Mouse (Mus musculus): ENCODE data around the gene Sst. TPM values are rescaled to one million over a fixed set of nuclear protein-coding genes. Genes with fewer than 3 reads are reported as not detected.
"Not testable (repeated sequence)": the region's sequence is repeated elsewhere in the genome, so short reads cannot be mapped to it uniquely, and the experiment has no call there.

Sst gene
- not detected for total RNA-seq (2021)
- long read RNA-seq, experiment 1, result 0 reads
- long read RNA-seq, experiment 2, result 0 reads

- no peak for DNase-seq (ENCODE audit: low spot score in 2 of 2)
Observed at GRCm38 (mm10) chr16:23890636-23891035, at the start of gene Sst. Gene Sst, minus strand, starts transcription at chr16:23890958.

DNA sequence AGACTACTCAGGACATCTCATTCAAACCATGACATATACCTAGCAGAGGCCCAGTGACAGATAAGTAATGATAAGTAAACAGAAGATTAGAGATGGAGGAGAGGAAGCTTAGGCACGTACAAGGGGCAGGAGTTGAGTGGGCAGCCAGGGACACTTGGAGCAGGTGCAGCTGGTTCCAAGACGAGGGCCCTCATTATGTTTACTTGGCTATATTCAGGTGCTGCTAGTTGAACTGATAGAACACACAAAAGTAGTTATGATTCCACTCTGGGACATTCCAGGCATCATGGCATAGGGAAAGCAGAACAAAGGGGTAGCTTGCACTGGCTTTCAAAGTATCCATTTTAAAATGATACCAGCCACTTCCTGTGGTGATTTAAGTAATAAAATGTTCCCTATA is 43.6 kb upstream of the Sst start:
- DNase-seq (ENCODE audit: low spot score in 2 of 2), result no peak

DNA sequence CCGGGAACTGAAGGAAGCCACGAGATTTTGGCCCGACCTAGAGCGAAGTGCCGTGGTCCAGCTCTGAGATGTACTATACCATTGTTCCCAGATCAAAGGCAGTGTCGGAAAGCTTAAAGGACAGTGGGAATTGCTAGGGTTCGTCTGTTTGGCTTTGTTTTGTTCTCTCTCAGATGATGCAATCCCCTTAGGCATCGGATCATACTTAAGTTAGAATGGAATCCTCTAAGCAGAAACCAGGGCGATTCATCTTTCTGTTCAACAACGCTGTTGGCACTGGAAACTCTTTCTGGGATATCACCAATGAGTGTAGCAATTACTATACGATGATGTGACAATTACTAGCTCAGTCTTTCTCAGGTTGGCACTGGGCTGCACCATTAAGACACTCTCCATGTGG is 41.5 kb upstream of the Sst start, which contains the start of gene Rtp2:
Gene Rtp2 (minus strand): TSS at position 101 of the 400 bp plus-strand sequence.
- no peak for DNase-seq (ENCODE audit: low spot score in 2 of 2)

GRCm38 (mm10) chr16:23931275-23931674 is 40.5 kb upstream of the Sst start:
- DNase-seq (ENCODE audit: low spot score in 2 of 2), result no peak

DNA sequence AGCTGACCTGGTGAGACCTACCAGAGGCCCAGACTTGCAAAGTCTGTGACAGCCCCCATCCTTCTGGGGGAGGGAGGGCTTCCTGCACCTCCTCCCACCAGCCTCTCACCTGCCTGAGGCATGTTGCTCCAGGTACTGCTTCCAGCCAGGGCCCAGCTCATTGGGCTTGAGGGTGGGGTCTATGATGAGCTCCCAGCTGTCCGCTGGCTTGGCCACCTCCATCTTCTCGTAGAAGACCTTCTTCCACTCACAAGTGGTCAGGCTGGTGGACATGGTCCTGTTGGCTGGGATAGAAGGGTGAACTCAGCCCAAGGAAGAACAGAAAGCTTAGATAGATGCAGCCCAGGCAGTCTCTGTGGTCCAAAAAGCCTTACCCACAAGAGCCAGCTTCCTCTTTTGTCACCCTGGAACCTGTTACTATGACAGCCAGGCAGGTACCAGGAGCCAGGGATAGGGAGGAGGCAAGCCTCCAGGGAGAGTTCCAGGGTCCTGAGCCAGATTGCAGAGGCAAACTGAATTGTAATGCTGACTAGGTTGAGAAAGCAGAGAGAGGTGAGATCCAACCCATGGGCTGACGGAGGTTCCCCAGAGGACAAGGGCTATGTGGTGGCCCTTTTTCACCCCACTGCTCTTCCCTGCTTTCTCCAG is 39.8 kb upstream of the Sst start:
- no peak for DNase-seq (ENCODE audit: low spot score in 2 of 2)

GRCm38 (mm10) chr16:23927301-23928114 is 36.8 kb upstream of the Sst start:
- no peak for DNase-seq (ENCODE audit: low spot score in 2 of 2)

GRCm38 (mm10) chr16:23922906-23923305 is 32.1 kb upstream of the Sst start:
- DNase-seq (ENCODE audit: low spot score in 2 of 2), result no peak

DNA sequence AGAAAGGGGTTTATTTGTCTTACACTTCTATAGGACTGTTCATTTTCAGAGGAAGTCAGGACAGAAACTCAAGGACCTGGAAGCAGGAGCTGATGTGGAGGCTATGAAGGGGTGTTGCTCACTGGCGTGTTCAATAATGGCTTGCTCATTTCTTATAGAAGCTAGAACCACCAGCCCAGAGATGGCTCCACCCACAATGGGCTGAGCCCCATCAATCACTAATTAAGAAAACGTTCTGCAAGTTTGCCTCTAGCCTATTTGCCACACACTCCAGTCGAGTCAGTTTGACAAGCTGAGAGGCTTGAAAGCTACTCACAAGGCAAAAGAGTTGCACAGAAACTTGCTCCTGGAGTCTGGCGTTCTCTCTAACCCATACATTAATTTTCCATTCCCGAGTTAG is 30.9 kb upstream of the Sst start:
- DNase-seq (ENCODE audit: low spot score in 2 of 2), result no peak

DNA sequence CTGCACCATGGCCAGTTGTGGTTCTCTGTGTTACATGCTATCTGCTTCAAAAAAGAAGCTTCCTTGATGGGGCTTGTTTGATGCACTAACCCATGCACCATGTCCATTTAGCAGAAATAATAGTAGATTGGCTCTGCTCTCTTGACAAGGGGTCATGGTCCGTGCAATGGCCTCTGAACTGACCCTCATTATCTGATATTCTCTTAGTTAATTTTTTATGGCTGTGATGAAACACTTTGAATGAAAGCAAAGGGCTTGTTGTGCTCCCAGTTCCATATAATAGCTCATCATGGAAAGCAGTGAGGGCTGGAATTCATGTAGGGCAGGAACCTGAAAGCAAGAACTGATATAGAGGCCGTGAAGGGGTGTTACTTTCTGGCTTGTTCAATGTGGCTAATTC is 28.7 kb upstream of the Sst start:
- no peak for DNase-seq (ENCODE audit: low spot score in 2 of 2)

DNA sequence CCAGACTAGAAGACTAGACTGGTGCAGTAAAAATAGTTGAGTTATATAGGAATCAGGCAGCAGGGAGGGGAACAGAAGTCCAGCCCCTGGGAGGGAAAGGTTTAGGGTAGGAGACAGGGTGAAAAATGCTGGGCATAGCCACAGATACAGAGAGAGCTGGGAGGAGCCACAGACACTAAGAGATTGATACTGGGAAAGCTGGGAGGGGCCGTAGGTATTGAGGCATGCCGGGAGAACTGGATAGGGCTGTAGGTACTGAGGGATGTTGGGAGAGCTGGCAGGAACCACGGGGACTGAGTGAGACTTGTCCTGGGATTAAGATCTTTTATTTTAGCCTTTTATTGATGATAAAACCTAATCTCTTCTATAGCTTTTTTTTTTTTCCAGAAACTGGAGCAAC is 22.6 kb upstream of the Sst start:
- no peak for DNase-seq (ENCODE audit: low spot score in 2 of 2)

DNA sequence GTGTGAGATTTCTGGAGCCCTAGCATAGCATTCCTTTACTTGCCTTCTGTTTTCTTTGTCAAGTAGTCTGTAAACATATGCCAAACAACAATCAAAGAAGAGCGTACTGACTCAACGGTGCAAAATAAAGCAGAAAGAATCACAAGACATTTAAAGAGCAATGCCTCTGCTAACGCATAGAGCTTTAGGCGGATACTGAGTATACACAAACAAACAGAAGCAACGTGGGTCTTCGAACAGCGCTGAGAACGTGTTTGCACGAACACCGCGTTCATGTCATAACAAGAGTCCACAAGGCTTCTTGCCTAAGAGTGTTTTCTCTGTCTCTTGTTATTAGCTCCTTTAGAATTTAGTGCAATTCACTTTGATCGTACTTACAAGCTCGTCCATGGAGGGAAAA is 22.0 kb upstream of the Sst start:
- no peak for DNase-seq (ENCODE audit: low spot score in 2 of 2)

DNA sequence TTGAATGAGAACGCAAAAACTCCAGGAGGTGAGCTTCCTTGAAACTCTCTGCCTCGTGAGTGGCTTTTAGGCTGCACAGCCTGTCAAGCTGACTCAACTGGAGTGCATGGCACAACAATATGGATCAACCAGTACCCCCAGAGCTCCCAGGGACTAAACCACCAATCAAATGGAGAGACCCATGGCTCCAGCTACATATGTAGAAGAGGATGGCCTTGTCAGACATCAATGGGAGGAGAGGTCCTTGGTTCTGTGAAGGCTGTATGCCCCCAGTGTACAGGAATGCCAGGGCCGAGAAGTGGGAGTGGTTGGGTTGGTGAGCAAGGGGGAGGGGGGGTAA is 18.2 kb upstream of the Sst start:
- DNase-seq (ENCODE audit: low spot score in 2 of 2), result not testable (repeated sequence)

- not testable (repeated sequence) for DNase-seq (ENCODE audit: low spot score in 2 of 2)
Observed at GRCm38 (mm10) chr16:23908076-23909014, 17.6 kb upstream of the Sst start.

GRCm38 (mm10) chr16:23906586-23906985 is 15.8 kb upstream of the Sst start:
- DNase-seq (ENCODE audit: low spot score in 2 of 2), result not testable (repeated sequence)

DNA sequence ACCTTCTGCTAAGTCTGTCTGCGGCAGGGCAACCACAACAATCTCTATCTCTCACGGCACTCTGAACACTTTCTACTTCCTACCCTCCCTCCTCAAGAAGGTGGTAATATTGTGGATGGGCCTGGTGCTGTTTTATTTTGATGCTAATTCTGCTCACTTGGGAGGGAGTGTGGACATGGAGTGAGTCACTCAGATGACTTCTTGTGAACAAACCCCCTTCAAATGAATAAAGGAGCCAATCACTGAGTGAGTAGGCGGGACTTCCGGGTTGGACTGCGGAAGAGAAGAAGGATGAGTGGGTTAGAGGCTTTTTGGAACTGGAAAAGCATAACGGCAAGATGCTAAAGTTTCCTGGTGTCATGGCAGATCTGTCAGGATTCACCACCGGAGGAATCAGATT is 10.7 kb upstream of the Sst start:
- DNase-seq (ENCODE audit: low spot score in 2 of 2), result no peak

GRCm38 (mm10) chr16:23900061-23900460 is 9.3 kb upstream of the Sst start:
- no peak for DNase-seq (ENCODE audit: low spot score in 2 of 2)

DNA sequence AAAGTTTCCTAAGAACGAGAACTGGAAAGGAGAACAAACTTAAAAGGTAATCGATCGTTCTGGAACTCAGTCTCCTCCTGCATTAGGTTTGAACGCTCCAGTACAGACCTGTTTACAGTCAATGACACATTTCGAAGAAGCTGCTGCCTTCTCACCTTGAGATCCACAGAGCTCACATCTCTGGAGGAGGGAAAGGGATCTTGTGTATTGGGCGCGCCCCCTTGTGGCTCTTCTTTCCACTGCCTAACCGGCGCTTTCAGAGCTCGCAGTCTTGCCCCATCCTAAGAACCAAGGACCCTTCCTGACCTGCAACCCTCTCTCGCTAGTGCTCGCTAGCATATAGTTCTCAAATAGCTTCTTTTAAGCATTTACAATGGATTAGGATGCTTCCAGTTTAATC is 8.1 kb upstream of the Sst start:
- DNase-seq (ENCODE audit: low spot score in 2 of 2), result peak; percentile 73 to 78

- DNase-seq (ENCODE audit: low spot score in 2 of 2), result peak; percentile 57 to 60
Observed at GRCm38 (mm10) chr16:23897984-23898586, 7.3 kb upstream of the Sst start.

DNA sequence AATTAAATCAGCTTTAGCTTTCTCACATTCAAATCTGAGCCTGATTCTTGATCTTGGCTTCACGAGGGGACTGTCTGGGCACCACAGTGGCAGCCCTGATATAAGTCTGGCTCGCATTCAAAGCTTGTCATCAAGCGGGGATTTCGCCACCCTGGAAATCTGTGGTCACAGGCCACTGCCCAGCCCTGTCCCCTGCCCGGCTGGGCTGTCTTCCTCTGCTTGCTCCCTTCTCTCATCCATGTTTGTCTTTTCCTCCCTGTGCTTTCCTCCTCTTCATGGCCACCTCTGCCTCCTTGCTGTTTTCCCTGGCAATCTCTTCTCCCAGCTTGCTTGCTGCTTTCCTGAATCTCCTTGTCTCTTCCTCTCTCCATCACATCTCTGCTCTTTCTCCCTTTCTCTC is 6.7 kb upstream of the Sst start:
- DNase-seq (ENCODE audit: low spot score in 2 of 2), result peak in 1 of 2 experiments; percentile 16

DNA sequence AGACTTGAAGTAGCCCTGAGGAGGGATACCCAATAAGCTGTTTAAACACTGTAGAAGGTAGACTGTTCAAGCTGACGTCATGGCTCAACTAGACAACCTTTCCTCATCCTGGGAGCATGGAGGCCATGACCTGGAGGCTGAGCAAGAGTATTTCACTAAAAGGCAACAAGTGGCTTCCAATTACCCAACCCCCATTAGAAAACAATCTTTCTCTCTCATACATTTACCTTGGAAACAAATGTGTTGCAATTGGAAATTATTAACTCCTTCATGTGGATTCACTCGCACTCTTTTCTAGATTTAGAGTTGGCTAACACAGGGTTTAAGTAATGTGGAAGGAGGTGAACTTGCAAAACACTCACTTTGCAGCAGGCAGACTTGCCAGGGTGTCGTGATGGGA is 4.4 kb upstream of the Sst start:
- DNase-seq (ENCODE audit: low spot score in 2 of 2), result no peak

GRCm38 (mm10) chr16:23890151-23890550 is 607 bp downstream of the Sst start:
- DNase-seq (ENCODE audit: low spot score in 2 of 2), result no peak
